In genomic region chr13:97725160-97725825, GRCm38 (mm10) we compare ENCODE assay signal across 22 mouse cellular contexts. TPM values are rescaled to one million over a fixed set of nuclear protein-coding genes. Genes with fewer than 3 reads are reported as not detected.
DNase-seq lines count a peak whose midpoint lies in the region; ATAC-seq and TF ChIP-seq lines count a peak whose summit lies in the region.
"Had no signal": no experiment of that assay in that cellular context is flagged by ENCODE, and none has a peak within 500 bp of the region (broad histone marks: within the 10 kb centered on the region; RNA-seq: fewer than 3 reads in every experiment).

No protein-coding gene starts in this region.

- H3K9me3 ChIP-seq in heart, embryonic 12.5 days (replicated peaks), result no peaks in the 10 kb centered on the region
- no peaks in the 10 kb centered on the region for H3K9me3 ChIP-seq in lung, postnatal 0 days (ENCODE audit: low read length)
- H3K9me3 ChIP-seq in stomach, embryonic 16.5 days (replicated peaks; ENCODE audit: control insufficient read depth, low read length), result no peaks in the 10 kb centered on the region
- H3K9me3 ChIP-seq: heart, embryonic 13.5 days; midbrain, embryonic 12.5 days; neural tube, embryonic 13.5 days had no signal

- H3K27me3 ChIP-seq in heart, embryonic 12.5 days (replicated peaks), result no peaks in the 10 kb centered on the region
- H3K27me3 ChIP-seq in lung, postnatal 0 days (replicated peaks; ENCODE audit: insufficient read depth, low read length), result no peaks in the 10 kb centered on the region
- H3K27me3 ChIP-seq in stomach, embryonic 16.5 days (ENCODE audit: control insufficient read depth, insufficient read depth, low read length), result no peaks in the 10 kb centered on the region
- H3K27me3 ChIP-seq: heart, embryonic 13.5 days; midbrain, embryonic 12.5 days; neural tube, embryonic 13.5 days had no signal

- ATAC-seq in heart, embryonic 12.5 days (ENCODE audit: insufficient number of reproducible peaks, low FRiP score), result no peak
- peak; percentile 21; the same call in 1 of the 2 replicates for ATAC-seq in lung, postnatal 0 days
- ATAC-seq in stomach, embryonic 16.5 days (ENCODE audit: insufficient read depth, low FRiP score), result peak; percentile 68; the same call in 1 of the 2 replicates
- ATAC-seq: forebrain, postnatal 0 days had no signal

- peak; percentile 63 to 78 for DNase-seq in cerebellum, postnatal 14 days
- no peak for DNase-seq in cerebellum, adult 11-12 months
- peak; percentile 7 for DNase-seq in heart, postnatal 4 days
- DNase-seq in lung, postnatal 0 days (ENCODE audit: low spot score), result no peak
- no peak for DNase-seq in lung, adult 18-20 months
- DNase-seq in MN1 (ENCODE audit: low spot score), result no peak
- DNase-seq: adrenal gland, adult 8-10 months; cerebellum, adult 2 months; embryo, embryonic 11 days; forebrain, postnatal 0 days; kidney, adult 2 months; kidney, postnatal 14 days; right cerebral cortex, postnatal 14 days; thymus, postnatal 4 days had no signal

- H3K4me1 ChIP-seq in heart, embryonic 12.5 days (replicated peaks), result peaks cover 5% of the 10 kb centered on the region
- no peaks in the 10 kb centered on the region for H3K4me1 ChIP-seq in lung, postnatal 0 days (ENCODE audit: insufficient read depth, low read depth, low read length)
- H3K4me1 ChIP-seq in stomach, embryonic 16.5 days (ENCODE audit: control insufficient read depth, insufficient read depth, low read length), result no peaks in the 10 kb centered on the region
- H3K4me1 ChIP-seq: midbrain, embryonic 12.5 days had no signal

- no peaks in the 10 kb centered on the region for H3K36me3 ChIP-seq in heart, embryonic 12.5 days
- no peaks in the 10 kb centered on the region for H3K36me3 ChIP-seq in lung, postnatal 0 days (ENCODE audit: insufficient read depth, low read length)
- no peaks in the 10 kb centered on the region for H3K36me3 ChIP-seq in stomach, embryonic 16.5 days (ENCODE audit: control insufficient read depth, insufficient read depth, low read length)
- H3K36me3 ChIP-seq: heart, embryonic 13.5 days; midbrain, embryonic 12.5 days; neural tube, embryonic 13.5 days had no signal

- no peak overlapping the region for H3K4me3 ChIP-seq in heart, embryonic 12.5 days
- H3K4me3 ChIP-seq in lung, postnatal 0 days (ENCODE audit: low read depth, low read length), result no peak overlapping the region
- H3K4me3 ChIP-seq in stomach, embryonic 16.5 days (replicated peaks; ENCODE audit: low read length), result no peak overlapping the region
- H3K4me3 ChIP-seq: erythroblast, embryonic 14.5 days; heart, embryonic 13.5 days; left cerebral cortex, adult 2 months; midbrain, embryonic 12.5 days; neural tube, embryonic 13.5 days had no signal

- no peak for TF ChIP-seq CTCF in lung, postnatal 0 days (IDR thresholded peaks at IDR 0.05)

- no peak for TF ChIP-seq EP300 in lung, postnatal 0 days (IDR thresholded peaks at IDR 0.05)

- H3K4me2 ChIP-seq in heart, embryonic 12.5 days, result no peak overlapping the region
- no peak overlapping the region for H3K4me2 ChIP-seq in lung, postnatal 0 days (replicated peaks; ENCODE audit: low read depth, low read length)
- no peak overlapping the region for H3K4me2 ChIP-seq in stomach, embryonic 16.5 days (ENCODE audit: low read depth, low read length)
- H3K4me2 ChIP-seq: heart, embryonic 13.5 days; midbrain, embryonic 12.5 days; neural tube, embryonic 13.5 days had no signal

- H3K27ac ChIP-seq in heart, embryonic 12.5 days (ENCODE audit: poor library complexity, severe bottlenecking), result no peak overlapping the region
- no peak overlapping the region for H3K27ac ChIP-seq in lung, postnatal 0 days (ENCODE audit: low read length)
- H3K27ac ChIP-seq in stomach, embryonic 16.5 days (ENCODE audit: low read length), result no peak overlapping the region
- H3K27ac ChIP-seq: heart, embryonic 13.5 days; left cerebral cortex, adult 2 months; macrophage; midbrain, embryonic 12.5 days; neural tube, embryonic 13.5 days had no signal

- 80% methylated on average over 11 of the region's 11 CpGs for WGBS in heart, embryonic 12.5 days
- WGBS in lung, postnatal 0 days, result 69% methylated on average over 11 of the region's 11 CpGs
- 60% methylated on average over 11 of the region's 11 CpGs for WGBS in stomach, embryonic 16.5 days

- no peak overlapping the region for H3K9ac ChIP-seq in heart, embryonic 12.5 days
- no peak overlapping the region for H3K9ac ChIP-seq in lung, postnatal 0 days (replicated peaks; ENCODE audit: low read depth)
- H3K9ac ChIP-seq in stomach, embryonic 16.5 days (ENCODE audit: low read length), result no peak overlapping the region
- H3K9ac ChIP-seq: forebrain, postnatal 0 days; heart, embryonic 13.5 days; midbrain, embryonic 12.5 days; neural tube, embryonic 13.5 days had no signal

RNA-seq across cellular contexts. Expression of gene Gm10260, which starts 35.1 kb away (rescaled TPM):
- total RNA-seq in heart, postnatal 4 days (2021), result 100 to 1,000 TPM; 169 to 186 TPM
- polyA plus RNA-seq in heart, embryonic 12.5 days (2016; fragmentation: Nextera tagmentation; extraction: Ambion mirVana), result 0.64 and 2.3 TPM in 2 replicates
- polyA plus RNA-seq in lung, postnatal 0 days (2015; fragmentation: Nextera tagmentation; extraction: Ambion mirVana), result 5.8 and 7.2 TPM in 2 replicates
- polyA plus RNA-seq in stomach, embryonic 16.5 days (2015; fragmentation: Nextera tagmentation; extraction: Ambion mirVana), result 10.1 and 24.0 TPM in 2 replicates

Comparison
In these comparisons a context has a peak if more than half of its experiments do, and no peak if none do; other contexts are left out.
1. DNase-seq: peak in cerebellum, postnatal 14 days (2 of 2) and heart, postnatal 4 days (single experiment); none in cerebellum, adult 11-12 months (single experiment), lung, postnatal 0 days (single experiment), lung, adult 18-20 months (0 of 2) and MN1 (single experiment).